Mouse (Mus musculus) MEL-GATA-1-ER (cell line): Measurements from ENCODE around the gene Mapk6.
A peak's percentile ranks its signal among the peaks of the same experiment; 100 is the strongest.
"Not testable (repeated sequence)": the region's sequence is repeated elsewhere in the genome, so short reads cannot be mapped to it uniquely, and the experiment has no call there.

ENCODE experiments used
- DNase-seq: peaks from one replicate; pipeline ENCODE4 v3.0.0-alpha.2; 2012; ENCODE audit warnings: low read depth; ENCODE audit errors: extremely low read depth

Mapk6 gene

DNA sequence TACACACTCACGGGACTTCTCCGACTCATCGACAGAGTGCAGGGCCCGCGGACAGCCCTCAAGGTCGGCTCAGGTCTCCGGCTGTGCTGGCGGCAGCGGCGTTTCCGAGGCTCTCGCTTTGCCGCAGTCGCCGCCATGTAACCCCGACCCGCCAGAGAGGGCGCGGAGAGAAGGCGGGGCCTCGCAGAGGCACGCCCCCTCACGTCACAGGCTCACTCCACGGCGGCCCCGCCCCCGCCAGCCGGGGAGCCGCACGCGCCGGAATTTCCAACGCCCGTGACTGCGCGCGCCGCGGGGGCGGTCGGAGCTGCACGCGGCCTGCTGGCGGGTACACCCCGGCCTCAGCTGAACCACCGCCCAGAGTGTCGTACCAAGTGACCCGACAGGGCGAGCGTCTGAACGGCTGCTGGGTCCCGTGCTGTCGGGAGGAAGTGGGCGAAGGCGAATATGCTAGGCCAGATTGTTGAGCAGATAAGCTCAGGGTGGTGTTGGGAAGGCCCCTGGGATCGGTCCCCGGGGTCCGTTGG lies at the start of gene Mapk6:
TSS of gene Mapk6 (minus strand) at position 154 of the 527 bp plus-strand sequence.
- DNase-seq = no peak

DNA sequence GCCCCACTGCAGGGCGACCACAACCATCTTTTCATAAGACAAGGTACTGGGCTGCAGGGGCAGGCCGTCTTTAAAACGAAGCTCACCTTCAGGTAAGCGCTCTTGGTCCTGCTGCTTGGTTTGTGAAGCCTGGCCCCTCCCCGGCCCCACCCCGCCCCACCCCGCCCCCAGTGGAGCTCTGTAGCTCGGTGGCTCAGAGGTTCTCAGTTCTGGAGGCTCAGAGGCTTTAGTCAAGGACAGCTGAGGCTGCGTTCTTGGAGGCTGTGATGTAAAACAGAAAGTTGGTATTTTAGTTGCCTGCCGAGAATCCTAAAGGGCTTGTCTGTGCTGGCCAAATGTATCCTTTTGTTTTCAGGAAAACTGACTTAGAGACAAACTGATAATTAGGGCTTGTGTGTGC lies 45.9 kb upstream of the Mapk6 start:
- no peak for DNase-seq

DNA sequence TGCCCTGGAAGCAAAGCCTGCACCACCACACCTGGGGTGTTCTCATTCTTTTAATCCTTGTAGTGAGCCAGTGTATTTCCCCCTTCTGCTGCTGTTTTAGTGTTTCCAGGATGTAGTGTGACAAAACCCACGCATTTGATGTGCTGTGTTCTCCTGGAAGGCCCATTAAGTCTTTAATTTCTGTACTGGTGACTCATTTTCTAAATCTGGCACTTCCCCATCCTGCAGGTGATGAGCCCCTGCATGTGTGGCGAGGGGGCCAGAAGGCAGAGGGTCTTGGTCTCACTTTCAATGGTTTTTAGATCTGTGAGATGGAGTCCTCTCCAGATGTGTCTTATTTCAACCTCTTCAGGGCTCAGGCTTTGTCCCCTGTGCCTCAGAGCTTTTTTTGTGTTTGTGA lies 44.2 kb upstream of the Mapk6 start:
- no peak for DNase-seq

DNA sequence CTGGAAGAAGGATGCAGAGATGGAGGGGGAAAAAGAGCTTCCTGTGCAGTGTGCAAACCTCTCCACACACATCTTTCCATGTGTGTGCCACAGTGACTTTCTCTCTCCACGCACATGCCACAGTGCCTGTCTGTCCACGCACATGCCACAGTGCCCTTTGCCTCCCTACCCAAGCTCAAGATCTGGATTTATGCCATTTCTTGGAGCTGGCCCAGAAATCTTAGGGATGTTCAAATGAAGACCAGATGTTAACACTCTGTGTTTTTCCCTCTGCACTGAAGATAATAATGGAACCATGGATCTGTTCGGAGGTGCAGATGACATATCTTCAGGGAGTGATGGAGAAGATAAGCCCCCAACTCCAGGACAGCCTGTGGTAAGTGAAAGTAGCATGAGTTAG lies 38.2 kb upstream of the Mapk6 start:
- no peak for DNase-seq

DNA sequence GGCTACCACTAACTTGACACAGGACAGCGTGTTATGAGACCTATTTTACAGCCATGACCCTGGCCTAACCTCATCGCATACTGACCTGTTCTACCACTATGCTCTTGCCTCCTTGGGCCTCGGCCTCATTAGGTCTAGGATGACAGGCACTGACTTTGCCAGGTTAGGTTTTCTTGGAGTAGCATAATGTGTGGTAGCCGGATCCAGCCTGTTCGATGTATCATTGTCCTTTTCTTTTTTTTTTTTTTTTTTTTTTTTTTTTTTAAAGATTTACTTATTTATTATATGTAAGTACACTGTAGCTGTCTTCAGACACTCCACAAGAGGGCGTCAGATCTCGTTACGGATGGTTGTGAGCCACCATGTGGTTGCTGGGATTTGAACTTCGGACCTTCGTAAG lies 36.8 kb upstream of the Mapk6 start:
- not testable (repeated sequence) for DNase-seq

DNA sequence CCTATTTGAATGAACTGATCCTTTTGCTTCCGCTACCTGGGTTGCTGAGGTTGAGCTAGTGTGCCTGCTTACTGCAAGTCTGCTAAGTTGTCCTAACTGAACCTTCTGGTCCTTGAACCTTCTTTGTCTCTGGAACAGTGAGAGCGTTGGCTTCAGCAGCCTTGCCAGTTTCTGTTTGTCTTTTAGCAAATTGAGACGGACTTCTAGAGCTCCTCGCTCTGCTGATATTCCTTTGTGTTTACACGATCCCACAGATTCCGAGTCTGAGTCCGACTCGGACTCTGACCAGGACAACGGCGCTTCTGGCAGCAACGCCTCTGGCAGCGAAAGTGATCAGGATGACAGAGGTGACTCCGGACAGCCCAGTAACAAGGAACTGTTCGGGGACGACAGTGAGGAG lies 35.2 kb upstream of the Mapk6 start:
- no peak for DNase-seq

DNA sequence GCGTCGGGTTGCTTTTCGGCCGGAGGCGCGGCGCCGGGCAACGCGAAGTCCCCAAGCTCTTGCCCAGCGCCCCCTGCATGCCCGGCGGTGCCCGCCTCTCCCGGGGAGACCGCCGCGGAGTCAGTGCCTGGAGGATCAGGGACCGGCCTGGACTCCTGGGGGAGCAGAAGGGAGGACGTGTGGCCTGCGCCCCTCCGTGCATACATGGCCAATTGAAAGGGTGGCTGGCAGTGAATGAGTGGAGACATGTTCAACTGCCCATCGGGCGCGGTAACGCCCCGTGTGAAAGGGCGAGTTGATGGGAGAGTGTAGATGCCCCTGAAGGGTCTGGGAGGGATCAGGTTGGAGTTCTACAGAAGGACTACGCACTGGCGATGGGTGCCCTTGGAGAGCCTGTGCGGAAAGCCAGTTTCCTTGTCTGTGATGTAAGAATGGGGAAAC lies 31.9 kb upstream of the Mapk6 start:
- DNase-seq = no peak

DNA sequence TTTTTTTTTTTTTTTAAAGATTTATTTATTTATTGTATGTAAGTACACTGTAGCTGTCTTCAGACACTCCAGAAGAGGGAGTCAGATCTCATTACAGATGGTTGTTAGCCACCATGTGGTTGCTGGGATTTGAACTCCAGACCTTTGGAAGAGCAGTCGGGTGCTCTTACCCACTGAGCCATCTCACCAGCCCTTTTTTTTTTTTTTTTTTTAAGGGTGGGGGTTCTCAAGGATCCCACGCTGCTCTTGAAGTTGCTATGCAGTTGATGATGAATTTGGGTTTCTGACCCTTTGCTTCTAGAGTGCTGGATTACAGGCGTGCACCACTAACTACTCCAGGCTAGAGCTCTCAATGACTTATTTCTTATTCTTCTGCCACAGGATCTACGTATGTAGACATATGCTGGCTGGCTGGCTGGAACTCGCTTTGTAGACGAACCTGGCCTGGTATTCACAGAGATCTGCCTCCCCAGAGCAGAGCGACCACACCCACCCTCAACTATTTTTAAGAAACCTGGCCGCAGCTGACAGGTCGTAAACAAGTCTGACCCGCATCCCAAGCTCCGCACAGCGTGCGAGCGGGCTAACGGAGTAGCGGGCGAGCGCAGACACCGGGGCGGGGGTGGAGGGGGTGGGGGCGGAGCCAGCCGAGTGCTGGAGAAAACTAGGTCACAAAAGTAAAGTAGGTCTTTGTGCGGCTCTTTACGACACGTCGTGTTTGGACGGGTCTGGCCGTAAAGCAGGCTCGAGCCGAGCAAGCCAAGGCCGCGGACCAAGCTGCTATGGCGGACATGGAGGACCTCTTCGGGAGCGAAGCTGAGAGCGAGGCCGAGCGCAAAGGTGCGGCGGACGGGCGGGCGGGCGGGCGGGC lies 31.2 kb upstream of the Mapk6 start, which contains the start of gene Leo1:
TSS of gene Leo1 (plus strand) at position 729 of the 871 bp plus-strand sequence.
- DNase-seq = peak; percentile 86

DNA sequence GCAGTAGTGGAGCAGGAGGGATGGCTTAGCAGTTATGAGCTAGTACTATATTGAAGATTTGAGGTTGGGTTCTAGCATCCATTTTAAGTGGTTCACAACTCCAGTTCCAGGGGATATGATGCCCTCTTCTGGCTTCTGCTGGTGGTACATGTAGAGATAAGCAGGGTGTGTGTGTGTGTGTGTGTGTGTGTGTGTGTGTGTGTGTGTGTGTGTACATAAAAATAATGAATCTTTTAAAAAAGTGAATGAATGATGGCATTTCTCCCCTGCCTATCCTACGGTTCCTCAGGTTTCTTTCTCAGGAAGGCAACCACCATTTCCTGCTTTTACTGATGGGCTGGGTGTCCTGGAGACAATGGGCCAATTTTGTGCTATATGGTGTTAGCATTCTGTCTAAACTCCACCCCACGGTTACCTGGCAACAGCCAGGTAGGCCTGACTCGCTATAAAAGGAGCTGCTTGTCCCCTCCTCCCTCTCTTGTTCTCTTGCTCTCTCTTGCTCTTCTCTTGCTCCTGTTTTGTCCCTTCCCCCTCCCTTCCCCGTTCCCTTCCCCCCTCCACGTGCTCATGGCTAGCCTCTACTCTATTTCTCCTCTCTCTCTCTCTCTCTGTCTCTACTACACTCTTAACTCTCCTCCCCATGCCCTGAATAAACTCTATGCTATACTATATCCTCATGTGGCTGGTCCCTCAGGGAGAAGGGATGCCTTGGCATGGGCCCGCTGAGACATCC lies 28.0 kb upstream of the Mapk6 start:
- no peak for DNase-seq

DNA sequence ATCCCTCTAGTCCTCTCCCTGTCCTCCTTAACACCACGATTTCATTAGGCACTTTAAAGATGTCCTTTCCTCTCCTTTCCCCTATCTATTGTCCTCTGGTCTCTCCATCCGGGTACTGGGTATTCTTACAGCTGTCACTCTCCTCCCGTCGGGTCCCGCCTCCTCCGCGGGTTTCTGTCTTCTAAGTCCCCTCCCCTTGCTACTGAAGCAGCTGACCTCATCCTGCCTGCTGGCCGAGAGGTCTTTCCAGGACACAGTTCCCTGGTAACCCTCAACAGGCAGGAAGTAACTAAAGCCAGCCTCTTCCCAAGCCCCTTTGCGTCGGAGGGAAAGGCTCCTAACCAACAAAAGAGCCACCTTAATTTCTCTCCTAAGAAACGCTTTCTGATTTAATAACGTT lies 26.1 kb upstream of the Mapk6 start:
- no peak for DNase-seq

DNA sequence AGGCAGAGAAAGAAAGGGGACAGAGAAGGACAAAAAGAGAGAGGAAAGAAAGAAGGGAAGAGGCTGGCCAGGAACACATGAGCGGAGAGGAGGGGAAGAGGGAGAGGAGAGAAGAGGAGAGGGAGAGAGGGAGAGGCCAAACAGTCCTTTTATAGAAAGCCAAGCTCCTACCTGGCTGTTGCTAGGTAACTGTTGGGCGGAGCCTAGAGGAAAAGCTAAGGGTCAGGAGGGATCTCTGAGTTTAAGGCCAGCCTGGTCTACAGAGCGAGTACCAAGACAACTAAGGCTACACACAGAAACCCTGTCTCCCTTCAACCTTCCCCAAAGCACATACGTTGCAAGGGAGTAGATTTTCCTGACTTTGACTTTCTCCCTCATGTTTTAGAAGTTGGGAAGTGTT lies 25.5 kb upstream of the Mapk6 start:
- DNase-seq = no peak

DNA sequence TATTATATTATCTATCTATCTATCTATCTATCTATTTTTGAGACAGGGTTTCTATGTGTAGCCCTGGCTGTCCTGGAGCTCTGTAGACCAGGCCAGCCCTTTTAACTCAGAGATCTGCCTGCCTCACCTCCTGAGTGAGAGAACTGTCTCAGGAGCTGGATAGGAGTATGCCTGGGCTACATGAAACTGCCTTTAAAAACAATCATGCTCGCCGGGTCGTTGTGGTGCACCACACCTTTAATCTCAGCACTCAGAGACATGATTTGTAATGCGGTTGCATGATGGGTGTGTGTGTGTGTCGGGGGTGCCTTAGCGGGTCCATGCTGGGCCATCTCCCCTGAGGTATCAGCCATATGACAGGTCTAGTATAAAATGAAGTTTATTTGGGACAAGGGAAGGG lies 25.1 kb upstream of the Mapk6 start:
- DNase-seq = no peak

DNA sequence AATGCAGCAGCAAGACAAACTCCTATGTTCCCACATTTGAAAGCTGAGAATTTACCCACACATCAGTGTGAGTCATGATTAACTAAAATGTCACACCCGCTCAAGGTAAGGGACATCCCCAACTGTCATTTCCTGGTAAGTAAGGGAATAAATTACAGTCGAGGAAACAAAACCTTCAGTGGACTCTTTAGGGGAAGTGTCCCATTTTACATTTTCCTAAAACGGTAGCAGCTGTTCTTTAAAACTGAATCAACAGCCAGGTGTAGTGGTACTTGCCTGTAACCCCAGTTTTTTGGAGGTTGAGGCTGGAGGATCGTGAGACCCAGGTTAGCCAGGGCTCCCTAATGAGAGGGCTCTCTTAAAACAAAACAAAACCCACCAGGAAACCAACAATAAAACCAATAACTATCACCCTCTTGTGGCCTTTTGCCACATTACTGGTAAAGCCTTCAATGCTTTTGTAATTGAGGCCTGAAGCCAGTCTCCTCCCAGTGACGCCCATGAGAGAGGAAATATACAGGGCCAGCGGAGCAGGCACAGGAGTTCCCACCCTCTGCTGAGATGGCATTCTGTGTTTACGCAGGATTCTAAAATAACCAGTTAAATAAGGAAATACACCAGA lies 24.5 kb upstream of the Mapk6 start:
- DNase-seq = no peak

DNA sequence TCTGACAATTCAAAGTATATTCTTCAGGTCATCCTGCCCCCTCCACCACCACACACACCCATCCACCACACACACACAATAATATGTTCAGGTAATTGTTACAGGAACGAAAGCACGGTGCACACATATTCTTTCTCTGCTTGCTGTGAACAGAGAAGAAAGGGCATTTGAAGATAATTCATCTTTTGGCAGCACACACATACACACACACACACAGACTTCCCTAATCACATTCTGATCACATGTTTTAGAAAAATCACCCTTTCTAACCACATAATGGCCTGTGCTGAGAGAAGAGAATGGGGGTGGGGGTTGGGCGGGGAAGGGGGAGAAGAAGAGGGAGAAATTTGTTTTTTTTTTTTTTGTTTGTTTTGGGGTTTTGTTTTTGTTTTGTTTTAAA lies 22.9 kb upstream of the Mapk6 start:
- no peak for DNase-seq

DNA sequence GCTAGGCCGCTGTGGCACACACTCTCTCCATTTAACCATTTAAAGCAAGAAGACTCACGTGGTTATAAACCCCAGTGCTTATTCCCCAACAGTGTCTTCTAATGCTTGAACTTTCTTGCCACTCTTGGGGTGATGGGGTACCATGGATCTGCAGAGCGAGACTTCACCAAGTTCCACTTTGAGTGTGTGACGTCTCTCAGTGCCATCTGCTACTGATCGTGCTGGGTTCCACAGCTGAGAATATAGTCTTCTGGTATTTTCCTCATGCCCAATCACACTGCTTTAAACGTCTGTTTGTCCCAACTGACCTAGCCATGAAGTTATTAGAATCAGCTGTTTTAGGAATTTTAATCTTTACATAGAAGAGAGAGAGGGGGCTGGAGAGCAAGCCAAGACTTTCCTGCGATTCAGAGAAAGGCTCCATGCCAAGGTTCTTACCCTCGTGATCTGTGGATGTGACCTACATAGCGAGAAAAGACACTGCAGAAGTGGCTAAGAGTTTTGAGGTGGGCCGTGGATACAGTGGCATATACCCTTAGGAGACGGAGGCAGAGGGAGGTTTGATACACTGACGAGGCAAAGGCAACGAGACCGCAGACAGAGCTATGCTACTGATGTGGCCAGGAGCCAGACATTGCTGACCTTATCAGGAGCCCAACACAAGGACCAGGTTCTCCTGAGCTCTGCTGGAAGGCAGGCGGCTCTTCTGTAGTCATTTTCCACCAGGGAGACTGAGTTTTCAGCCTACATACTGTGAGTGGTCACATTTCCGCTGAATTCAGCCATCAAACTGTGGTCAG lies 21.2 kb upstream of the Mapk6 start:
- peak; percentile 93 for DNase-seq

DNA sequence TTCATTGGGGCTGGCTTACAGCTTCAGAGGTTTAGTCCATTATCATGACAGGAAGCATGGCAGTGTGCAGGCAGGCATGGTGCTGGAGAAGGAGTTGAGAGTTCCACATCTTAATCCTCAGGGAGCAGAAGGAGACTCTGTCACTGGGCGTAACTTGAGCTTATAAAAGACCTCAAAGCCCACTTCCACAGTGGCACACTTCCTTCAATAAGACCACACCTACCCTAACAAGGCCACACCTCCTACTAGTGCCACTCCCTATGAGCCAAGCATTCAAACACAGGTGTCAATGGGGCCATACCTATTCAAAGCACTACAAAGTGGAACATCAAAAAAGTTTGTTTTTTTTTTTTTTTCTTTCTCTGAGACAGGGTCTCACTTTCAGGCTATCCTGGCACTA lies 19.9 kb upstream of the Mapk6 start:
- no peak for DNase-seq

DNA sequence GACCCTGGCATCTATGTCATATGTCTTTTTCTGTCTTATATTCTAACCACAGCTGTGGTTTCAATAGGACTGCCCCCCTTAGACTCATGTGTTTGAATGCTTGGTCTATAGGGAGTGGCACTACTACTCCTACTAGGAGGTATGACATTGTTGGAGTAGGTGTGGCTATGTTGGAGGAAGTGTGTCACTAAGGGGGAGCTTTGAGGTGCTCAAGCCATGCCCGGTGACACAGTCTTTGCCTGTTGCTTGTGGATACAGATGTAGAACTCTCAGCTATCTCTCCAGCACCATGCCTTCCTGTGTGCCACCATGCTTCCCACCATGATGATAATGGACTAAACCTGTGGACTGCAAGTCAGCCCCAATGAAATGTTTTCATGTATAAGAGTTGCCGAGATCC lies 19.2 kb upstream of the Mapk6 start:
- no peak for DNase-seq

DNA sequence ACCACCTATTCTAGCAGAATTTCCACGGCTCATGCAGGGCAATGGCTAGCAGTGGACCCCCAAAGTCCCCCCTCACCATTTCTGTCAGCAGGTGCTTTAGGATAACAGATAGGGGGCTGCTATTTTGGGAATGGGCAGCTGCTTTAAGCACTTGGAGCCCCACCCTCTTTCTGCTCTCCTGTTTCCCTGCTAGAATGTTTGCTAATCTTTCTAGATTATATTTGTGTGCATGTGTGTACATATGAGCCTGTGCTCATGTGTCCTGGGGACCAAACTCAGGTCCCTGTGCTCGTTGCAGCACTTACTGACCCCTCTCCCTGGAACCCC lies 18.4 kb upstream of the Mapk6 start:
- DNase-seq = no peak

DNA sequence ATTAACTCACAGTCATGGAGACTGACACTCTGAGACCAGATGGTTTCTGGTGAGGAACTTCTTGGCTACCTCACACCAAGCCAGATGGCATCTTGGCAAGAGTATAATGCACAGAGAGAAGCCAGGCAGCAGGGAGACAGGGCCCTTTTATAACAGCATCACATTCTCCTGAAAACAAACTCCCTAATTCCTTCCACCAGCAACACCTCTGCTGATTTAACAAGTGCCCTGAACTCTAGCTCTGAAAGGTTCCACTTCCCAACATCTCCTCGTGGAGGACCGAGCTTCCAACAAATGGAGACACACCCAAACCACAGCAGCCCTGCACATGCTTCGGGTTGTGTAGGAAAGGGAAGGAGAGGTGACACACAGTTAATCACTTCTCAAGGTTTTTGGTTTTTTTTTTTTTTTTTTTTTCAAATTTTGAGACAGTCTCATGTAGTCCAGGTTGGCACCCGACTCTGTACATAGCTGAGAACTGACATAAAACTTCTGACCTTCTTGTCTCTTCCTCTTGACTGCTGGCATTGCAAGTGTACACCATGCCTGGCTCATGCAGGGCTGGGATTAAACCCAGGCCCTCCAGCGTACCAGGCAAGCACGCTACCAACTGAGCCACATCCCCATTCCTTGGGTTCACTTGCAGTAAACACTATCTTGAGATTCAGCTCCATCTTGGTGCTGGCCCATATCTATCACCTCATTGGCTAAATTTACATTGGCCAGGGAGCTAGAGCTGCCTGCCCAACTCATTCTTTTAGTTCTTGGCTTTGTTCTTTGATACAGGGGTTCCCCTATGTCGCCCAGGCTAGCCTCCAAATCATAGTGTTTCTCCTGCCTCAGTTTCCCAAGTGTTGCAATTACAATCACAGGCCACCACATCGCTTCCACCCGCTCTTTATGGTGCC lies 17.8 kb upstream of the Mapk6 start:
- DNase-seq = no peak

DNA sequence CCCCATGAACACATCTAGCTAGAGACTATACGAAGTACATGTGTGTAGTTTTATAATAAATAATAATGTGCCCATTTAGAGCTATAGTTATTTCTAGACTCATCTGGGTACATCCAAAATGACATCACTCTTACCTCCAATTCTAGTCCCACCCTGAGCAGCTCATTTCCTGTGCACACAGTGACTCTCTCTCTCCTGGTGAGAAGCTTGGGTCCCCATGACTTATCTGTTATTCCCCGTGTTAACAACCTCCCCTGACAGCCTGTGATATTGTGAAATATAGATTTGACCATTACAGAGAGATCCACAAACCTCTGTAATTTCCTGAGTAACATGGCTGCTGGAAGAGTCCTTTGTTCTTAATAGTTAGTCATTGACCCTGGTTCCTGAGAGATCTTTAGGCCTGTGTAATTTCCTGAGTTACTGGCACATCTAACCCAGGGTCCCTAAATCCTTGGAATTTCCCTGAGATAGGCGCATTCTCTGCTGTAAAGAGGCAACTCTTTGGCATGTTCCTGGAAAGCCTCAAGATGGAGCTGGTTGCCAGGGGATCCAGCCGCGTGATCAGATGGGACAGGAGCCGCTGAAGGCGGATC lies 16.1 kb upstream of the Mapk6 start:
- DNase-seq = no peak
